Mouse (Mus musculus) bone marrow macrophage, adult 2 months (primary cell): ENCODE results near the gene Myo7a.

Experiments
- CTCF ChIP-seq: IDR thresholded peaks from 2 replicates; pipeline ENCODE4 v1.5.1; 2012; ENCODE audit warnings: low read depth, mild to moderate bottlenecking, low read length, moderate library complexity
- POLR2A ChIP-seq: IDR thresholded peaks from 2 replicates; pipeline ENCODE4 v1.6.1; 2012; ENCODE audit warnings: mild to moderate bottlenecking, low read depth, low read length, borderline replicate concordance

- TF ChIP-seq CTCF (no peak), POLR2A (no peak)
These were observed 5.4 kb upstream of the Myo7a start for GRCm38 (mm10) chr7:98124701-98125100.
